Mouse (Mus musculus) T-cell, adult 2 months (primary cell): ENCODE results near the gene Prdx2.

ENCODE experiments used
- DNase-seq: peaks from one replicate; pipeline ENCODE4 v3.0.0; 2022; ENCODE audit warnings: low spot score

Gene Prdx2

GRCm38 (mm10) chr8:84947241-84947545, 22.2 kb upstream of the Prdx2 start:
- no peak for DNase-seq

DNA sequence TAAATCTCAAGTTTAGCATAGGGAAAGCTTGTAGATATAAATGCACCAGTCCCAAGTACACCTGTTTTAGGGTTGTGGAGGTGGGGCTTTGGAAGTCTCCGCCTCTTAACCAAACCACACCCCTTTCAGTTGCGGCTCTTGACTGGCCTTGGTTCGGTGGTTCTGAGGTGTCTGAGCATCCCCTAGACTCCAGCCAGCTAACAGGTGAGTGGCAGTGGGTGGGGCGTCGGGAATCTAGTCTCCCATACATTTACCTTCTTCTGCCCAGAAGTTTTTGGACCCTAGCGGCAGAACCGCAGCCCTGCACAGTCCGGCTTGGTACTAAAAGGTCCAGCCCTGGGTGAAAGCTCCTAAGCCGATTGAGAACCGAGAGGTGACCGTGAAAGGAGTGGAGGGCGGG, 19.6 kb upstream of the Prdx2 start:
- DNase-seq = no peak

DNA sequence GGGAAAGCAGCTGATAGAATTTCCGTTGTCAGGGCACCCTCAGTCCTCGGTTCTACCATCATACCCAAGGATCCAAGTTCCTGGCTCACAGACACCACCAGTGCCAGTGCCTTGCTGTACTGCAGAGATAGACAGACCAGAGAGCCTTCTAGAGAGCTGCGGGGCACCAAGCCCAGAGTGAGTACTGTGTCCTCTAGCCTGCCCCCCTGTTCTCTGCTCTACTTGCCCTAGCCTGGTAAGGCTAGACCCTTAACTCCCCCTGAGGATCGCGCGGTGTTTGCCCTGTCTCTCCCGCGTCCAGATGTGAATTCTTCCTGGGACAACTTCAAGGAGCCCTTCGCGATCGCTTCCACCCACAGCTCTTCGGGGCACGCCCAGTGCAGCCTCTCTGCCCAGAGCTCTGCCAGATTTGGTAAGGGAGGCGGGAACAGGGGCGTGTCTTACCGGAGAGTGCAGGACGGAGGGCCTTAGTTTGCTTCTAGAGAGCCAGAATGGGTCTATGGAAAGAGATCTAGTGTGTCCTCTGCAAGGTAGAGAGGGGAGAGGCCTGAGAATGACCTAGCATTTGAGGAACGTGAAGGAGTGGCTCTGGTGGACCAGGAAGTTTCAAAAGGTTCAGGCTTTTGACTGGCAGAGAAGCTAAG, 16.7 kb upstream of the Prdx2 start:
- no peak for DNase-seq

DNA sequence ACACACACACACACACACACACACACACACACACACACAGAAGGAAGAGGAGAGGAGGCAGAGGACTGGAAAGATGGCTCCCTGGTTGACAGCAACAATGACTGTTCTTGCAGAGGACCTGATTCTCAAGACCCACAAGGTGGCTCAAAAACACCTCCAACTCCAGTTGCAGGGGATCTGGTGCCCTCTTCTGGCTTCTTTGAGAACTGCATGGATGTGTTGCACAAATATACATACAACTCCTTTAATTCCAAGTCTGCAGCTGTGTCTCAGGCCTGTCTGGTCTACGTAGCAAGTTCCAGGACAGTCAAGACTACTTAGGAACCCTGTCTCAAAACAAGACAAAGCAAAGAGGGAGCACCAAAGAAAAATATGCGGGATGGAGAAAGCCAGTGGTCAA, 12.6 kb upstream of the Prdx2 start:
- peak; percentile 69 for DNase-seq

- no peak for DNase-seq
Observed at GRCm38 (mm10) chr8:84959811-84960210, 9.6 kb upstream of the Prdx2 start.

GRCm38 (mm10) chr8:84963952-84964351, 5.4 kb upstream of the Prdx2 start:
- DNase-seq = no peak

GRCm38 (mm10) chr8:84965731-84966291, 3.6 kb upstream of the Prdx2 start:
- DNase-seq = peak; percentile 89

DNA sequence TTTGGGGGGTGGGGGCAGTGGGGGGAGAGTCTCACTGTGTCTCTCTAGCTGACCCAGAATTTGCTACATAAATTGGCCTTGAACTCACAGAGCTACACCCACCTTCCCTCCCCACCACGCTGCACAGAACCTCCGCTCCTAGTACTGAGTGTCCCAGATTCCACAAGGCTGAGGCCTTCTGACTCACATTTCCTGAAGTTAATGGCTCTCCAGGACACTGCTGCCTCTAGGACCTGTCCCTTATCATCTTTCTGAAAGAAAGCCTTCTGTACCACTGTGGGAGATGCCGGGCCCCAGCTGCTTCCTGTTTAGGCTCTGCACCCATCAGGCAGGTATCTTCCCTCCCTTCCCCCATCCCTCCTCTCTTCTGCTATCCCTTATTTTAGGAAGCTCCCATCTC, 2.8 kb upstream of the Prdx2 start:
- DNase-seq = no peak

DNA sequence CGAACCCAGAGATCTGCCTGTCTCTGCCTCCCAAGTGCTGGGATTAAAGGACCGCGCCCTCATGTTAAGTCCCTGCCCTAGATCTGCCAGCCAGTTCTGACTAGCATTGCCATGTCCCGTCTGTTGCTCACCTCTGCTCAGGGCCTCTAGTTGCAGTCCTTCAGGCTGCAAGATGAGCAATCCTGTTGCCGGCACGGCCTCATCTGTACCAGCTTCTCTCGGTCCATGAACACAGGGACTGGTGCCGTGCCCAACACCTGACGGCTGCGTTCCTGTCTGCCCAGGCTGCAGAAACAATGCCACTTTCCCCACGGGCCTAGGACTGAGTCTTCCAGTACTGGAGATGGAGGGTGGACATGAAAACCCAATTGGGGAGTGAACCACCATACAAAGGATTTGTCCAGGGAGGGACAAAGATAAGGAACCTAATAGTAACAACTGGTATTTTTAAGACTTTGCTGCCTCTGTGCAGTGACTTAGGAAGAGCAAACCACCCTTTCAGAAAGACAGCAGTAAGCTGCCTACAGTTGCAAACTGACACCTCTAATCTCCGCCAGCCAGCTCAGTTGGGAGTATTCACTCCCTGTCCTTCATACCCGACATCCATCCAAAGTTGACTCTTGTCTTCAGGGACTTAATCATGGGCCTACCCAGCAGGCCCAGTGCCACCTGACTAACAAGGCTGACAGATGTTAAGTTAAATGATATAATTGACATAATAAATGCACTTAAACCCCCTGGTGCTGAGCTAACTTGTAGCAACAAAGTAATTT, 1.7 kb upstream of the Prdx2 start:
- no peak for DNase-seq

- DNase-seq = no peak
Observed at GRCm38 (mm10) chr8:84968650-84969049, 737 bp upstream of the Prdx2 start.

GRCm38 (mm10) chr8:84970135-84970790, 876 bp downstream of the Prdx2 start:
- DNase-seq = no peak

- DNase-seq = no peak
Observed at GRCm38 (mm10) chr8:84970913-84971312, 1.5 kb downstream of the Prdx2 start.

DNA sequence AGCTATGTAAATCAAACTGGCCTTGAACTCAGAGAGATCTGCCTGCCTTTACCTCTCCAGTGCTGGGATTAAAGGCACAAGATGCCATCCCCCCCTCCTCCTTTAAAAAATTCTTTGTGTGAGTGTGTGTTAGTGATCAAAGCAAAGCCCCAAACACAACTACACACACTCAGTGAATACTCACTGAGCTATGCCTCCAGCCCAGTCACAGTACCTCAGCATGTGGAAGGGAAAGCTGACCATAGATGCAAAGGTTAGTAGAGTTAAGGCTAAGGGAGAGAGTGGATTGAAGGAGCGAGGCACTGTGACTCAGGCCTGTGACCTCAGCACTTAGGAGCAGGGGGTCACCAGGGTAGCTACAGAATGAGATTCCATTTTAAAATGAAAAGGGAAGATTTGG, 3.7 kb downstream of the Prdx2 start:
- no peak for DNase-seq

- DNase-seq = peak; percentile 66
Observed at GRCm38 (mm10) chr8:84973803-84974542, 4.6 kb downstream of the Prdx2 start.

- peak; percentile 31 for DNase-seq
Observed at GRCm38 (mm10) chr8:84974543-84975142, 5.3 kb downstream of the Prdx2 start.

DNA sequence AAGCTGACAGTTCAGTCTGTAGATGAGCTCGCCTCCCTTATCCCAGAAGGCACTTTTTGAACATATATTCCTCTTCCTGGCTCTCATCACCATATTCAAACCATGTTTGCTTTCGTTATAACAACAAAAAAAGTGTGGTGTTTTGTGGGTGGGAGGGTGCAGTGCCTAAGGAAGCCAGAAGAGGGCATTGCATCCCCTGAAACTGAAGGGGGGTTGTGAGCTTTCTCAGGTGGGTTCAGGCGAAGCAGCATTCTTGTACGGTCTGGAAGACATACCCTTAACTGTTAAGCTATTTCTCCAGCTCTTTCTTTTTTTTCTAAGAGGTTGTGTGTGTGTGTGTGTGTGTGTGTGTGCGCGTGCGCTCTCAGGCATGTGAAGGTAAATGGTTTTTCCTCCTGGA, 6.0 kb downstream of the Prdx2 start:
- DNase-seq = peak; percentile 87

- DNase-seq = peak; percentile 96
Observed at GRCm38 (mm10) chr8:84976031-84976762, 6.8 kb downstream of the Prdx2 start.

GRCm38 (mm10) chr8:84976763-84977434, 7.5 kb downstream of the Prdx2 start:
- DNase-seq = no peak

- DNase-seq = peak; percentile 86
Observed at GRCm38 (mm10) chr8:84977435-84978247, 8.3 kb downstream of the Prdx2 start.
